Mouse (Mus musculus) erythroblast, embryonic 14.5 days (primary cell): ENCODE measurements around the gene Nsun3. TPM values are rescaled to one million over a fixed set of nuclear protein-coding genes. Genes with fewer than 3 reads are reported as not detected.

Experiments
- H3K27me3 ChIP-seq: 2 replicates; pipeline ENCODE4 v1.6.1; 2012; ENCODE audit warnings: inconsistent platforms; ENCODE audit not compliant: control insufficient read depth
- H3K36me3 ChIP-seq: 2 replicates; pipeline ENCODE4 v1.6.1; 2012; ENCODE audit warnings: mild to moderate bottlenecking, inconsistent platforms; ENCODE audit not compliant: control insufficient read depth
- H3K4me1 ChIP-seq: 2 replicates; pipeline ENCODE4 v1.6.1; 2012; ENCODE audit warnings: inconsistent platforms; ENCODE audit not compliant: control insufficient read depth
- H3K4me3 ChIP-seq: replicated peaks from 2 replicates; pipeline ENCODE3; 2012; ENCODE audit warnings: moderate library complexity, mild to moderate bottlenecking, inconsistent platforms
- H3K9me3 ChIP-seq: 2 replicates; pipeline ENCODE4 v1.6.1; 2012; ENCODE audit warnings: low read length, inconsistent platforms, mixed read lengths; ENCODE audit not compliant: control insufficient read depth
- GATA1 ChIP-seq: IDR thresholded peaks from 2 replicates; pipeline ENCODE4 v1.6.1; 2012; ENCODE audit warnings: low read length, inconsistent platforms, mixed read lengths
- TAL1 ChIP-seq: IDR thresholded peaks from 3 replicates; pipeline ENCODE4 v1.6.1; 2012; ENCODE audit warnings: low read length, inconsistent platforms, mixed read lengths
- polyA plus RNA-seq: library from polyadenylated mRNA; stranded (reverse); fragments of >175 nt; gene quantifications from 2 replicates; pipeline ENCODE4 v1.2.3, GENCODE M21; 2012

Nsun3 gene
- 0.26 and 0.30 TPM in 2 replicates for polyA plus RNA-seq

- peaks cover 17% of the 10 kb centered on the region for H3K36me3 ChIP-seq
- H3K4me3 ChIP-seq: peak within 1 kb of the TSS; percentile 88
- no peaks in the 10 kb centered on the region for H3K9me3 ChIP-seq
- TF ChIP-seq GATA1 (no peak), TAL1 (no peak)
- peaks cover 23% of the 10 kb centered on the region for H3K4me1 ChIP-seq
- no peaks in the 10 kb centered on the region for H3K27me3 ChIP-seq
These were observed at the start of gene Nsun3 for GRCm38 (mm10) chr16:62786621-62787331. TSS of gene Nsun3 (minus strand) at chr16:62786818.

- Histone ChIP-seq H3K36me3 (no peaks in the 10 kb centered on the region), H3K4me1 (peaks cover 24% of the 10 kb centered on the region), H3K27me3 (no peaks in the 10 kb centered on the region), H3K9me3 (no peaks in the 10 kb centered on the region), H3K4me3 (no peak overlapping the region)
- peak; percentile 30 for TF ChIP-seq GATA1
- peak; percentile 80 for TF ChIP-seq TAL1
These were observed 47.6 kb upstream of the Nsun3 start for GRCm38 (mm10) chr16:62834016-62834735.

GRCm38 (mm10) chr16:62832481-62832880 lies 45.9 kb upstream of the Nsun3 start:
- no peaks in the 10 kb centered on the region for H3K9me3 ChIP-seq
- TF ChIP-seq GATA1: no peak
- no peak for TF ChIP-seq TAL1

GRCm38 (mm10) chr16:62832027-62832426 lies 45.4 kb upstream of the Nsun3 start:
- no peaks in the 10 kb centered on the region for H3K27me3 ChIP-seq
- H3K9me3 ChIP-seq: no peaks in the 10 kb centered on the region
- no peak overlapping the region for H3K4me3 ChIP-seq
- TF ChIP-seq GATA1: no peak
- H3K36me3 ChIP-seq: no peaks in the 10 kb centered on the region
- H3K4me1 ChIP-seq: peaks cover 24% of the 10 kb centered on the region

More at GRCm38 (mm10) chr16:62832481-62832880, 45.9 kb upstream of the Nsun3 start:
- H3K4me1 ChIP-seq: peaks cover 24% of the 10 kb centered on the region
- H3K27me3 ChIP-seq: no peaks in the 10 kb centered on the region
- no peak overlapping the region for H3K4me3 ChIP-seq
- H3K36me3 ChIP-seq: no peaks in the 10 kb centered on the region

DNA sequence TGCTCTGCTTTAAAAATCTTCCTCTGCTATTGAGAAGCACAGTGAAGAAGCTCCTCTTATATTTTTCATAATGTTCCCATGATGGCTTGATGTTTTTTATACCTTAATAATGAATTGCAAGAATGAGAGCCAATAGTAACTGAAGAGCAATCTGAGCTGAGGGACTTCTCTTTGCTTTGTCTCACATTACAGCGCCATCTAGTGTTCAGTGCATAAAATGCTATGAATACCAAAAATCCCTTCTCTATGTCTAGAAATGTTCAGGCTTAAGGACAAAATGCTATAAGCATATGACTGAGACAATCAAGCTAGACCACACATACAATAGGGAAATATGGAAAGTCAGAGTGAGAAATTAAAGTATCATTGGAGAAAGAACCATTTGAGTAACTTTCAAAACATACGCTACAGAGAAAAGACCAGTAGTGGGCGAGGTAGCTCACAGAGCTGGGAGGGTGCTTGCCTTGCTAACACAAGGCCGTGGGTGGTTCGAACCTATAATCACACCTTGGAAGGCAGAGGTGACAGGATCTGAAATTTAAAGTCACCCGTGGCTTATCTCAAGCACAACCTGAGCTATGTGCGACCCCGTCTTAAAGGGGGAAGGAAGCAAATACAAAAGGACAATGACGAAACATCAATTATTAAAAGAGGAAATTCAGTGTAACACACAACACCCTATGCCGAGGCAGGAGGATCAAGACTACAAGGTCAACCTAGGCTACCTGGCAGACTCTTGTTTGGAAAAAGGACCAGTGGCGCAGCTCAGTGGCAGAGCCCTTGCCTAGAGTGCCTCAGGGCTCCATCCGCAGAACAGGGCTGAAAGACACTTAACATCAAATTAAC lies 39.8 kb upstream of the Nsun3 start:
- no peak overlapping the region for H3K4me3 ChIP-seq
- TF ChIP-seq GATA1 (no peak), TAL1 (no peak)
- H3K27me3 ChIP-seq: no peaks in the 10 kb centered on the region
- H3K4me1 ChIP-seq: no peaks in the 10 kb centered on the region
- H3K36me3 ChIP-seq: no peaks in the 10 kb centered on the region
- no peaks in the 10 kb centered on the region for H3K9me3 ChIP-seq

DNA sequence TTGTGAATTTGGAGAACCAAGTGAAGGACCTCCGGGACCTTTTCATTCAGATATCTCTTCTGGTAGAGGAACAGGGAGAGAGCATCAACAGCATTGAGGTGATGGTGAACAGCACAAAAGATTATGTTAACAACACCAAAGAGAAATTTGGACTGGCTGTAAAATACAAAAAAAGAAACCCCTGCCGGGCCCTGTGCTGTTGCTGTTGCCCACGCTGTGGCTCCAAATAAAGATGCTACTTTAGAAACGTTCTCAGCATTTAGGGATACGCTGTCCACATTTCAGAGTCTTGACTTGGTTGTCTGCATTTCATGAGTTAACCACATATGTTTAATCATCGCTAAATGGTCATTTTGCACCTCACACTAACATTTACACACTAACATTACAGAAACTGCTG lies 35.9 kb upstream of the Nsun3 start:
- H3K9me3 ChIP-seq: no peaks in the 10 kb centered on the region
- H3K4me3 ChIP-seq: no peak overlapping the region
- TF ChIP-seq TAL1 (no peak), GATA1 (no peak)
- H3K36me3 ChIP-seq: no peaks in the 10 kb centered on the region
- H3K27me3 ChIP-seq: no peaks in the 10 kb centered on the region
- no peaks in the 10 kb centered on the region for H3K4me1 ChIP-seq

DNA sequence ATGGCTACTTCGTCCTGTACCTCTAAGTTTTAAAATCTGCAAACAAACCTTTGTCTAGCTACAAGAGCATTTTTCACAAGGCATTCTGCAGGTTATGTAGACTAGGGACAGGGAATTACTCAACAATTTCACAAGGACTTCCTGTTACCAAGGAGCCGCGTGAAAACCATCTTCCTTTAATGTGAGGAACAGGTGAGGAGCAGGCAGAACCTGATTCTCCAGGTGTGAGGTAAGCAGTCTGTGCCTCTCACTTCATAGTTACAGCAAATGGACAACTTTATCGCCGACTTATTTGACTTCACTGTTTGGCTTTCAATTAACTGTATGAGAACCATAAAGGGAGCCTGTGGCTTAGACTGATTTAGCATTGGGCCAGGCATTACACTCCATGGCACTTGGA lies 27.9 kb upstream of the Nsun3 start, which contains the start of gene Stx19:
TSS of gene Stx19 (plus strand) at position 186 of the 400 bp plus-strand sequence.
- Histone ChIP-seq H3K27me3 (no peaks in the 10 kb centered on the region), H3K4me1 (peaks cover 5% of the 10 kb centered on the region), H3K9me3 (no peaks in the 10 kb centered on the region), H3K4me3 (no peak within 1 kb of the TSS), H3K36me3 (no peaks in the 10 kb centered on the region)
- TF ChIP-seq TAL1: no peak
- no peak for TF ChIP-seq GATA1

GRCm38 (mm10) chr16:62813790-62814189 lies 27.2 kb upstream of the Nsun3 start:
- Histone ChIP-seq H3K27me3 (no peaks in the 10 kb centered on the region), H3K4me1 (peaks cover 5% of the 10 kb centered on the region), H3K4me3 (no peak overlapping the region), H3K36me3 (no peaks in the 10 kb centered on the region), H3K9me3 (no peaks in the 10 kb centered on the region)
- no peak for TF ChIP-seq TAL1
- no peak for TF ChIP-seq GATA1

DNA sequence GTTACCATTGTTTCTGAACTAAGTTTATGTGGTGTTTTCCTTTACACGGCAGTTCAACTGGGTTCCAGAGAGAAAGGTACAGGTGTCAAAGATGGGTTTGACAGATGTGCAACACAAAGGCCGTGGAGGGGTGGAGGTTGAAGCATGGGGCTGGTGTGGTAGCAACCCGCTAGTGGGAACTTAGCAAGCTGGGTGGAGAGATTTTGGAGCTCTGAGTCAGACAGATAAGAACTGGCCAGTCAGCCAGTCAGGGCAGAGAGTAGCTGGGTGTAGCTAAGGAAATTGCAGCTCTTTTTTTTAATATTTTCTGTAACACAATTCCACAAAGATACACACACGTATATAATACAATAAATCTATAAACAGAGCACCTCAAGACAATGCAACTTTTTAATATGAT lies 24.2 kb upstream of the Nsun3 start:
- Histone ChIP-seq H3K4me1 (peaks cover 11% of the 10 kb centered on the region), H3K27me3 (no peaks in the 10 kb centered on the region), H3K36me3 (no peaks in the 10 kb centered on the region), H3K9me3 (no peaks in the 10 kb centered on the region), H3K4me3 (no peak overlapping the region)
- TF ChIP-seq TAL1 (no peak), GATA1 (no peak)
